Mouse (Mus musculus) heart, adult 8-10 months (tissue): ENCODE measurements around the gene Upk3b. TPM values are rescaled to one million over a fixed set of nuclear protein-coding genes. Genes with fewer than 3 reads are reported as not detected.

Experiments used
- DNase-seq: peaks from one replicate; pipeline ENCODE4 v3.0.0; 2022; ENCODE audit warnings: low spot score
- total RNA-seq, 4 experiments: library from RNA; stranded (reverse); gene quantifications; 2 replicates each; pipeline ENCODE4 v1.2.4; 2022

Gene Upk3b
- total RNA-seq: 10 to 100 TPM; 13.3 to 26.7 (median 18.2) TPM

DNA sequence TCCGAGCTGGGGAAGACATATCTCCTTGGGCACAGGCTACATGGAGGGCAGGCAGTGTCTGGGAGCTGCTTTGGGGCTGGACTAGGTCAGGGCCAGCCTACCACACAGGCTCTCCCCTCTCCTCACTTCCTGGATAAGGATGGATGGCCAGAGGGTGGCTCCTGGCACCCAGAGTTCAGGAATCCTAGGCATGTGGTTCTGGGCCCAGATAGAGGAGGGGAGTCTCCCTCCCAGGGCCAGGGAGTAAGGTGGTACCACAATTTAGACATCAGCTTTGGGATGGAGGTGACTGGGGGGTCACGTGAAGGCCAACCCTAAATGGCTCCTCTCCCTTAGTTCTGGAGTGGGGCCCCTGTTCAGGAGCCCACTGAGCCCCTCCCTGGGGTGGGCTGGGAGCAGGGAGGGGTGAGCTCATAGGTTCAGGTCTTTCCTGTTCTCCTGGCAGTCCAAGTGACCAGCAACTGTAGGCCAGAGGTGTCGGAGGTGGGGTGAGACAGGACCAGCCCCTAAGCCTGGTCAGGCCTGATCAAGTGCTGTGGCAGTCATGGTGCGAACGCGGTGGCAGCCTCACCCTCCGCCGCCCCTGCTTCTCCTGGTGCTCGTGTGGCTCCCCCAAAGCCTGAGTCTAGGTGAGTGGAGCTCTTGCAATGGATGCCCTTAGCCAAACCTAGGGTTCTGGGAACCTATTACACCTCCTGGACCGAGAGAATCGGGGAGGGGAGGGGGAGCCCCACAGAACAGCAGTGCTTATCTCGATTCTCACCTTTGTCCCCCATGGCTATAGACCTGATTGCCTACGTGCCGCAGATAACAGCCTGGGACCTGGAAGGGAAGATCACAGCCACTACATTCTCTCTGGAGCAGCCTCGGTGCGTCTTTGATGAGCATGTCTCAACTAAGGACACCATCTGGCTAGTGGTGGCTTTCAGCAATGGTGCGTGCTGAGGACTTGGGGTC lies at the start of gene Upk3b:
TSS of gene Upk3b (plus strand) at position 239 of the 957 bp plus-strand sequence.
- no peak for DNase-seq

DNA sequence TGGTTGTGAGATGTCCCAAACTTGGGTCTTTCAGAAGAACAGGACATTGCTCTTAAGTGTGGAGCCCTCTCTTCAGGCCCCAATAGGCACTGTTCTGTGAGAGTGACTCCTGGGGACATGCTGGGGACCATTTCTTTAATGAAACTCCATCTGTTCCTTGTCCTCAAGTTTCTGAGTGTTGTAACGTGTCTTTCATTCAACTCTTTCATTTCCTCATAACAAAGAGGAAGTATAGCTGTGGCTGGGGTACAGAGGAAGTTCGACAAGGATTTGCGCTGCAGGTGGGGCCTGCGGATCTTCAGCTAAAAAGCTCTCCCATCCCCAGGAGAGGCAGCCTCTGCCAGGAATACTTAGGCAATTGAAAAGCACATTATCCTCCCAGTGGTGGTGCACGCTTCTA lies 47.7 kb upstream of the Upk3b start:
- no peak for DNase-seq

DNA sequence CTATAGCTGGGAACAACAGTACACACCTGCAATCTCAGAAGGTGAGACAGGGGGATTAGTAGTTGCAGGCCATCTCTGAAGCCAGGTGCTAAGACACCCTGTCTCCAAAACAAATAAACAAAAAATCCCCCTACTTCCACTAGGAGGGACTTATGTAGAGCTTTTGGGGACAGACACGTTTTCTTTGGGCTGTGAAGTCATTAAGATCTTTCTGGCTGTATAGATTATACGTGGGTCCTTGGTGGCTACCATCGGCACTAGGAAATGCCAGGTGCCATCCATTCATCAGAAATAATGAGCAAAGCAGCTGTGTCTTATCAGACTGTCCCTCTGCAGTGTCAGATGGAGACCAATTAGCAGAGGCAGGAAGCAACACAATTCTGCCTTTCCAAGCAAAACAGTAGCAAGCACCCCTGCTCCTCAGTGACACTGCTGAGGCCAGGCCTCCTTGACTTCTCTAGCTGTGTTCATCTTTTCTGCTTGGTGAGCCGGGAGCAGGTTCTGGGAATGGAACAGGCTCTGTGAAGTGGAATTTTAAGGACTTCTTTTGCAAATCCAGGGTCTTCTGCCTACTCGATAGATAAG lies 44.8 kb upstream of the Upk3b start:
- DNase-seq: no peak

DNA sequence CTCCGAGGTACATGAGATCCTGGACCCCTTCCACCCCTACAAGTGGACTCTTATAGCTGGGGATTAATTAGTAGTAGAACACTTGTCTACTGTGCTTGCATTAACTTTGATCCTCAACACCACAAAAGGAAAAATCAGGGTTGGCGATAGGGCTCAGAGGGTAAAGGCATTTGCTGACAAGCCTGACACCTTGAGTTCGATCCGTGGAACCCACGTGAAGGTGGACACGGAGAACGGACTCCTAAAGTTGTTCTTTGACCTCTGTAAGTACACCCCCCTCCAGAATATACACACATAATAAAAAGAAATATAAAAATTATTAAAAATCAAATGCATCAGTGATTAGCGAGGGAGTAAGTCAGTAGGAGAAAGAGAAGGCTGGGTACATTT lies 44.0 kb upstream of the Upk3b start:
- DNase-seq: no peak

DNA sequence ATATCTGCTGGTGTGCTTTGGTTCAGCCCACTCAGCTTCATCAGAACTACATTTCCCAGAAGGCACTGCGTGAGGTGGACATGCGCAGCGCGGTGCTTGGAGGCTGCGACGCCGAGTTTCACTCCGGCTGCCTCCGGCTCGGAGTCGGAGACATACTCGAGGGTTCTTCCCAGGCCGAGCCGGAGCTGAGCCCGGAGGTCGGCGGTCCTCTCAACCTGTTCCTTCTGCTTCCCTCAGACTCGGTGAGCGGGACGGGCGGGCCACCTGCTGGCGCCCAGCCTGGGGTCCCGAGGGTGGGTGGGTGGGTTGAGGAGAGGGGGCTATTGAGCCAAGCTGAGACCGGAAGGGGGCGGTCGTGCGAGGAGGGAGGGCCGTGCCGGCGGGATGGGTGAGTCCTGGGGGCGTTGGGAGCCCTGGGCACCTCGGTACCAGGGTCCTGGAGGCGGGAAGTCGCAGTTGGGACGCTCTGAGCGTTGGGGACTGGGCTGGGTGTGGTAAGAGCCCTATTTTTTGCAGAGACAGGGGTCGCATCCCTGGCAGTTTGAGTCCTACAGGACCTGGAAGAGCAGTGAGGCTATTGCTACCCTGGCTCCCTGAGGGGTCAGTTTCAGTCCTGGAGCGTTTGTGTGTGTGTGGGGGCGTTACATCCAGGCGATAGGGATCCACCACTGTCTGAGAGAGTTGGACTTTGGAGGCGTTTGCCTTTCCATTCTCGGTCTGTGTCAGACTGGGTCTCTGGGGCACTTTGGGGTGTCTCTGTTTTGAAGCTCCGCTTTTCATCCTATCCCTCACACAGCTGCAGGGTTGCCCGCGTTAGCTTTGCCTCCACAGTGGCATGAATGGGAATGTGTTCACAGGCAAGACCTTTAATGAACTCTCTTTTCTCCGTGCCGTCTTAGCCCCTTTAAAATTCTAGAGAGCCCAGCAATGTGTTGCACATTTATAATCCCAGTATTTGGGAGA lies 43.3 kb upstream of the Upk3b start, which contains the start of gene Dtx2:
TSS of gene Dtx2 (plus strand) at position 76 of the 963 bp plus-strand sequence.
- DNase-seq: peak; percentile 92

DNA sequence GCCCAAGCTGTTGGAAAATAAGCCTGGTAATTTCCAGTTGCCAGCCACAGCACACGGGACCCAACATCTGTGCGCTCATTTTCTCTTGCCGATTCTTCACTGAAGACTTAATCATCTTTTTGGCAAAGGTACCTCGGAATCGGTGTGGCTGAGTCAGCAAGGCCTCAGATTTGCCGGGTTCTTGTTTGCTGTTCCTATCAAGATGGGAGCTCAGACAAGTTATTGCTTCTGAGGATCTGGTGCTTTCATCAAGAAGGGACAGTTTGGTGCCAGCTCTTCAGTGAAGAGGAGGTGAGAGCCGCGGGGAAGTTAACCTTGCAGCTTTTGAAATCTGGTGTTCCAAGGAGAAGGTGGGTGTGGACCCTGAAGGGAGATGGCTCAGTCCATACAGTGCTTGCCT lies 42.1 kb upstream of the Upk3b start:
- no peak for DNase-seq

DNA sequence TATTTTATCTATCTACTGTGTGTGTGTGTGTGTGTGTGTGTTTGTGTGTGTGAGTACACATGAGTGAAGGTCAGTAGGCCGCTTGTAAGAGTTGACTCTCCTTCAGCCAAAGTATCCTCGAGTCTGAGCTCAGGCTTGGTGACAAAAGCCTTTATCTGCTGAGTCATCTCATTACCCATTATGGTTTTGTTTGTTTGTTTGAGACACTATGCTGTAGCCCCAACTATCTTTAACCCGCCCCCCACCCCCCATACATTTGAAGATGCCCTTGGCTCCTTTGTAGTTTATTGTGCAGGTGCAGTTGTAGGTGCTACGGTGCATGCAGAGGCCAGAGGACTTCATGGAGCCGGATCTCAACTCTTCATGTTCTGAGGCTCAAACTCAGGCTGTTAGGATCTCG lies 37.1 kb upstream of the Upk3b start:
- no peak for DNase-seq

DNA sequence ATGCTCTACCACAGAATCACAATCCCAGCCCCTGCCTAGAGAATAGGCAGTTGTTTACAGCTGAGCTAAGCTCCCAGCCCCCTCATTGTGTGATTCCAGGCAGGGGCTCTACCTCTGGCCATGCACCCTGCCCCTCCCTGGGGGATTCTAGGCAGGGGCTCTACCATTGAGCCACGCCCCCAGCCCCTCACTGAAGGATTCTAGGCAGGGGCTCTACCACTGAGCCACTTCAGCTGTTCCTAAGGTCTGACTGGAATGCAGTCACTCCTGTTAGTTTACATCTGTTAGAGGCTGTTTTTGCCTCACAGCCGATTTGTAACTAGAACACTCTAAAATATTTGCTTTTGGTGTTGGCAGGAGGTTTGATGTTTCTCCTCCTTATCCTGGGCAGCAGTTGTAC lies 36.0 kb upstream of the Upk3b start:
- no peak for DNase-seq

DNA sequence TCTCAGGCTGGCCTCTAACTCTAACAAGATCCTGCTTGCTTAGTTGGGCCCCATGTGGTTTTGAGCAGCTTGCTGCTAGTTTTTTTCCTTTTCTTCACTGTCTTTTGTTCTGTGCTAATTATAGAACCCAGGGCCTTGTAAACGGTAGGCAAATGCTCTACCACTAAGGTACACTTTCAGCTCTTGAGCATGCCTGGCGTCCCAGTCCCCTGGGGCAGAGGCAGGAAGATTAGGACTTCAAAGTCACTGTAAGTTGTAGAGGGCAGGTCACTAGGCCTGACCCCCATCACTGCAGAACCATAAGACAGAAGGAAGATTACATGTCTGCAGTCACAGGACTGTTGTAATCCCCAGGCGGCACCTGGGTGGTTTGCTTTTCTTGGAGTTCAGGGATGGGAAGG lies 35.5 kb upstream of the Upk3b start:
- no peak for DNase-seq

DNA sequence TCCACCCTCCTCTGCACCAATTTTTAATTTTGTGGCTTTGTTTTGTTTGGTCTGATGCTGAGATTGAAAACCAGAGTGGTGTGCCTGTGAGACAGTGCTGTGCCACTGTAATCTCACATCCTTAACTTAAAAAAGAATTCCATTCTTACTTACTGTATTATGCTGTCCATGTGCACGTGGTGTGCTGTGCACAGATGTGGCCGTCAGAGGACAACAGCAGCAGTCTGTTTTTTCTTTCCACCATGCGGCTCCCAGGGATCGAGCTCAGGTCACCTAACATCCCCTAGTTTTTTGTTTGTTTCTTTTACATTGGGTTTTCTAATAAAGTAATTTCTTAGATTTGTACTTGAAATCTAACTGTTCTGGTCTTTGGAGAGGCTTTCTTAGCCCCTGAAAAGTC lies 33.8 kb upstream of the Upk3b start:
- DNase-seq: no peak

DNA sequence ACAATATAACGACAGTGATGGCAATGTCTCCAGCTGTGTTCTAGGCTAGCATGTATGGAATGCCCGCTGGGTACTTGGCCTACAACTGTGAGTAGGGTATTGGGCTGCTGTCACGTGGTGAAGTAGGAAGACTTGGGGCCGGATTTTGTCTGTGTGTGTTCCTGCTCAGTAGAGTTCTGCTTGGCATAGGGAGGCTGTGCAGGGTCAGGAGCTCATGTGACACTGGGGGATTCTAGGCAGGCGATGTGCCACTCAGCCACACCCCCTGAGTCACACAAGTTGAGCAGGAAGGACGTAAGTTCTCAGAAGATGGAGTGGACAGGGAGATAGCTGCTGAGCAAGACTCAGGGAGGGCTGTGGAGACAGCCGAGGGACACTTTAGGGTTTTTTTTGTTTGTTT lies 30.6 kb upstream of the Upk3b start:
- no peak for DNase-seq

DNA sequence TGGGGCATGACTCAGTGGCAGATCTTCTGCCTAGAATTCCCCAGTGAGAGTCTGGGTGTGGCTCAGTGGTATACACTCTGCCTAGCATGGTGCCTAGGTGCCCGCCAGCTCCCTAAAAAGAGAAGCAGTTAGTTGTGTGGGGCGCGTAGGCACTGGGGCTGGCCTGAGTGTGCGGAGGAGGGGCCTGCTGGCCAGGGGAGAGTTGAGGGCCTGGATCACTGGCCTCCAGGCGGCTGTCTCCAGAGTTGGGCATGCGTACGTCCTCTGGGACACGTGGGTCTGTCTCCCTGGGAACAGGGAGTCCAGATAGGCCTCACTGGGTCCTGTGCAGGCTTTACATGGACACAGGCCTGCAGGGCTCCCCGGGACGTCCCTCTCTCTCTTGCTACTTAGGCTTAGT lies 23.4 kb upstream of the Upk3b start:
- peak; percentile 18 for DNase-seq

DNA sequence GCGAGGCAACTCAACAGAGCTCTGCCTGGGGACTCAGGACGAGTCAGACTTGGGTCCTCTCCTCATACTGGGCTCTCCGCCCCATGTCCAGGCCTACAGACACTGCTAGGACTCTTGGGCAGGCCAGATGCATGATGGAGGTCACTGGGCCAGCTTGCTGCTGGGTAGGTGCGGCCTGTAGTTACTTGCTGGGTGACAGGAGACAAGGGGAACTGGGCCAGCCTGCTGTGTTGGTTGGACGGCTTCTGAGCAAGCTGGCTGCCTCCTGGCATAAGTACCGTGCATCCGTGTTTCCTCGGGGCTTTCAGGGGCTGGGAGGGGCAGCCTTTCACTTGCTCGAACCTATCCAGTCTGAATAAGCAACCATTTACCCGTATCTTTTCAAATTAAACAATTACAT lies 22.7 kb upstream of the Upk3b start:
- no peak for DNase-seq

DNA sequence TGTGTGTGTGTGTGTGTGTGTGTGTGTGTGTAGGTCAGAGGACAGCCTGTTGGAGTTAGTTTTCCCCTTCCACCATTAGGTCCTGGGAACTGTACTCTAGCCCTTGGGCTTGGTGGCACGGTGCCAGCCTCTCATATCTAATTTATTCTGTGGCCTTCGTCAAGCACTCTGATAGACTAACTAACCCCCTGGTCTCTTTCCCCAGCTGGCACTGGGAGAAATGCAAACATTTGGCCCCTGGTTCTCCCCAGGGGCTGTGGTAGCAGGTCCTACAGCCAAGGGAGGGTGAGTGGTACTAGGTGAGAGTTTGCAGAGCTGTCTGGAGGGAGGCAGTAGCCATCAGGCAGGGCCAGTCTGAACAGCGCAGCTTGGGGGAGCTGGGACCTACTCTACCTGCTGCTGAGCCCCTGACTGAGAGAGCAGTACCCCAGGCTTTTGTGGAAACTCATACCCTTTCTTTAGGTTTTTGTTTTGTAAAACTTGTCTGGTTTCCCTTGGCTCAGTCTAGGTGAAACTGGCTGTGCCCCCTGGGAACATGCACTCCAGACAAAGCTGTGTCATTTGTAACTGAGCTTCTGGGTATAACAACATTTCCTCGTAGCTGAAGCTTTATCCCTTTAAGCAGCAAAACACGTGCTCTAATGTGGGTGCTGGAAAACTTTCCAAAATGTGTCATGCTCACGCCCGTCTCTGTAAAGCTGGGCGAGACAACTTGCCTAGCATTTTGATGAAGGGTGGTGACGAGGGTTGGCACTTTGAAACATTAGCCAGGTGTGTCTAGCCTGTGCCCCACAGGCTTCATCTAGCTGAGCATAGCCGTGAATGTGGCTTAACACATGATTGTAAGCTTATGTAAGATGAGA lies 22.1 kb upstream of the Upk3b start:
- DNase-seq: no peak

DNA sequence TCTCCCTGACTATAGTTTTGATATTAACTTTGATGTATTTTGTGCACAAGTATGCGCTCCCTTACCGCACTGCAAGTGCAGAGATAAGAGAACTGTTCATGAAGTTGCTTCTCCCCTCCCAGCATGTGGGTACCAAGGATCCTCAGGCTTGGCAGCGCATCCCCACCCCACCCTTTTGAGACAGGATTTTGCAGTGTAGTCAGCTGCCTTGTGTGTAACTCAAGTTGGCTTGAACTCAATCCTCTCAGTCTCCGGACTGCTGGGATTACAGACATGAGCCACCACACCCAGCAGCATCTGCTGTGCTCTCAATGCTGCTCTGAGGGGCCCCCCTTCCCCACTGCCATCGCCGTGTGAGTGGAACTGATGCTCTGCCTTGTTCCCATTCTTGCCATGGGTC lies 21.0 kb upstream of the Upk3b start:
- DNase-seq: no peak

DNA sequence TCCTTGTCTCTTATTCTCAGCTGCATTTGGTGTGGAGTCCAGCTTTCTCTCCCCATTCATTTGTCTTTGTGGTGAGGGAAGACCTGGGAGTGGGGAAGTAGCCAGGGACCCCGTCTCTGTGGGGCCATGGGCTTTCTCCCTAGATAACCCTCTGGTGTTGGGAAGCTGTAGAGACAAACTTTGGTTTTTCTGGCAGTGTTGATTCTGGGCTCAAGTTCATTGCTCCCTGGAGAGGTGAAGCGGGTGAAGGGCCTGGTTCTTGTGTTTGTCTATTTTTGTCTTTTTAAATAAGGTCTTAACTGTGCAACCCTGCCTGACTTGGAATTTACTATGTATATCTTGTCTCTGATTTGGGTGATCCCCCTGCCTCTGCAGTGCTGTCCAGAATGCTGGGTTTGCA lies 19.6 kb upstream of the Upk3b start:
- no peak for DNase-seq

DNA sequence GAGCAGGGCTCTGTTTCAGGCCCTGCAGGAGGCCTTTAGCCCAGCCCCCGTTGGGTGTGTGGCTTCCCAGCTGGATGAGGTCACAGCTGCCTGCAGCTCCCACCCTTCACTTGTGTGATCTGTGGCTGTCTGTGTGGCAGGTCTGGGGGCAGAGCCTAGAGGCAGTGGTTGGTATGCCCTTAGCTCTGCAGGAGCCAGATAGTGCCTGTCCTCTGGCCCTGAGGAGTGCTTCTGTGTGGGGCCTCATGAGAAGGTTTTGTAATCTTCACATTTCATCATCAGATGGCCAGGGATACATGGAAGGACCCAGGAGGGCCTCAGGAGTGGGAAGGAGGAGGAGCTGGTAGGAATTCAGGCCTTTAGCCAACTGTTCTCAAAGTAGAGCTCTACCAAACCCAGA lies 18.4 kb upstream of the Upk3b start:
- DNase-seq: no peak

DNA sequence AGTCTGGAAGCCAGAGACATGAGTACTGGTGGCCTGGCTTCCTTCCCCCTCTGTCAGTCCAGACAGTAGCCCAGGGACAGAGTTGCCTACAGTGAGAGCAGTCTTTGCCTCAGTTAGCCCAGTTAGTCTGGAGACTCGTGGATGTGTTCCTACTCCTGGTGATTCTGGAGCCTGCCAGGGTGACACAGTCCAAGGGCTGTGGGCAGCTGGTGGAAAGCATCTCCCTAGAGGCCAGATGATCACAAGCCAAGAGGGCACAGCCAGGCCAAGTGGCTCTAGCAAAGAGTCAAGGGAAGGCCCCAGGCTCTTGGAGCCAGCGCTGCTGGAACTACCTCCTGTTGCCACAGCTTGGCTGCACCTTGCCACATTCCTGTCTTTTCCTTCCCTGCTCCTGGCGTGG lies 12.6 kb upstream of the Upk3b start:
- DNase-seq: no peak

DNA sequence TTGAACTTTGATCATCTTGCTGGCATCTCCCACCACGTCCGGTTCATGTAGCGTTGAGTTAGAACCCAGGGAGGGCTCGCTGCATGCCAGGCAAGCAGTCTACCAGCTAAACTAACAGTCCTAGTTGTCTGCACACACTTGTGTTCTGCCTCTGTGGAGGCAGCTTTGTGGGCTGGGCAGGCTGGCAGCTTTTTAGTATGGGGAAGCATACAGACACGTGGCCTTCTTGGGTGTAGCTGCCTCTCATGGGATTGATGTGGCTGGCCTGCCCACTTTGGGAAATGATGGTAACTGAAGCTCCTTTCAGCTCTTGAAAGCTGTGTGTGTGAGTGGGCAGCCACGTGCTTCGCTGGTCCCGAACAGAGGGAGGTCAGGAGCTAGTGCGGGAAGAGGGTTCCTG lies 11.4 kb upstream of the Upk3b start:
- DNase-seq: no peak

DNA sequence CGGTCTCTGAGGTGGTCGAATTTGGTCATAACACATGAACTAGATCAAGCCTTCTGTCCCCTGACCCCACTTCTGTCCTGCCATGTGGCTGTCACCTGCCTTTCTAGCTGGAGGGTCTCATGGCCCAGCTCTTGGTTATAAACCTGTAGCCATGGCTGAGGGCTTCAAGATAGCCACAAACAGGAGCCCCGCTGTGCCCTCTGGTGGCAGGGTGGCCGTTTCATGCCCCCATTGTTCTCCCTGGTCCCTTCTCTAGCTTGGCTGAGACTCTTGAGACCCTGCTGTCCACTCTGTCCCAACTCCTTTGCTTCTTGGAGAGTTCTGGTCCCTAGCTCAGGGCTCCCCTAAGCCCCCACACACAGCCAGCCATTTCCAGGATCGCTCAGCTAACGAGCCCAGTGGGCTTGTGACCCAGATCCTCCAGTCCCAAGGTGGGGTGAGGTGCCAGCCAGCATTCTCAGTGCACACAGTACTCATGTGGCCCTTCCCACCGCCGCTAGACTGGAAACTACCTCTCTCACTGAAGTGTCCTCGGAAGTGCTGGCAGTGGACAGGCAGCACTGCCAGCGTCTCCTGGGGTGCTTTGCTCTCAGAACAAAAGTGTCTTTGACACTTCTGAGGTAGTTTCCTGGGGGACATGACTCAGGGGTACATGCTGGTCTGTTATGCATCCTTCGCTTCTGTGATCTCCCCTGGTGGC lies 10.5 kb upstream of the Upk3b start:
- DNase-seq: no peak
